Mouse (Mus musculus) embryonic fibroblast, embryonic 13.5 days (primary cell): Measurements from ENCODE around the gene Tbx6. TPM values are rescaled to one million over a fixed set of nuclear protein-coding genes. Genes with fewer than 3 reads are reported as not detected.

Experiments
- H3K27ac ChIP-seq: 2 replicates; pipeline ENCODE4 v1.5.1; 2012; ENCODE audit warnings: low read length, control low read depth, inconsistent platforms; ENCODE audit not compliant: insufficient read depth
- H3K4me1 ChIP-seq: 2 replicates; pipeline ENCODE4 v1.6.1; 2011; ENCODE audit warnings: low read length; ENCODE audit not compliant: control insufficient read depth, insufficient read depth
- H3K4me3 ChIP-seq: 2 replicates; pipeline ENCODE4 v1.5.1; 2011; ENCODE audit warnings: mild to moderate bottlenecking, control low read depth, low read length; ENCODE audit not compliant: insufficient read depth
- CTCF ChIP-seq: IDR thresholded peaks from 2 replicates; pipeline ENCODE4 v1.5.1; 2011; ENCODE audit warnings: mild to moderate bottlenecking, control low read depth, low read length, moderate library complexity, borderline replicate concordance; ENCODE audit not compliant: insufficient read depth
- POLR2A ChIP-seq: IDR thresholded peaks from 2 replicates; pipeline ENCODE4 v1.6.1; 2011; ENCODE audit warnings: low read depth, mild to moderate bottlenecking, control low read depth, low read length, moderate library complexity
- polyA plus RNA-seq: library from polyadenylated mRNA; stranded (reverse); fragments of >200 nt; gene quantifications from 2 replicates; pipeline ENCODE4 v1.2.4, GENCODE M21; 2011; ENCODE audit warnings: low read depth; ENCODE audit not compliant: missing spikeins, insufficient read length

The Tbx6 gene
- polyA plus RNA-seq, 1 experiment, result 0.49 TPM

DNA sequence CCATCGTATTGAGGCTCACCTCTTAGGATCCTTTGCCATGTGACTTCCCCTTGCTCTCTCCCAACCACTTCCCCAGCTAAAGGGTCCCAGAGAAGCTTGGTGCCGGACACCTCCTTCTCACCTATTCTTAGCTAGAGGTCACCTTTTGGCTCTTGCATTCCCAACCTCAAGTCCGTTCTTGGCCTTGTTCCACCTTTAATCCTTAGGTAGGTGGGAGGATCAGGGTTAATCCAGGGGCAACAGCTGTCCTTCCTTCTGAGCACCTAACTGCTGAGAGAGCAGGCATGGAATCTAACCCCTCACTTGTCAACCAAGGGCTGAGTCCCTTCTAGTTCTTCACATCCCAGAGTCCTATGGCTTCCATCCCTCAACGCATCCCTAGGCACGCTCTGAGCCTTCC is 44.7 kb downstream of the Tbx6 start:
- Histone ChIP-seq H3K4me3 (no peak overlapping the region), H3K27ac (no peak overlapping the region), H3K4me1 (no peaks in the 10 kb centered on the region)
- TF ChIP-seq POLR2A, result no peak
- TF ChIP-seq CTCF, result no peak

DNA sequence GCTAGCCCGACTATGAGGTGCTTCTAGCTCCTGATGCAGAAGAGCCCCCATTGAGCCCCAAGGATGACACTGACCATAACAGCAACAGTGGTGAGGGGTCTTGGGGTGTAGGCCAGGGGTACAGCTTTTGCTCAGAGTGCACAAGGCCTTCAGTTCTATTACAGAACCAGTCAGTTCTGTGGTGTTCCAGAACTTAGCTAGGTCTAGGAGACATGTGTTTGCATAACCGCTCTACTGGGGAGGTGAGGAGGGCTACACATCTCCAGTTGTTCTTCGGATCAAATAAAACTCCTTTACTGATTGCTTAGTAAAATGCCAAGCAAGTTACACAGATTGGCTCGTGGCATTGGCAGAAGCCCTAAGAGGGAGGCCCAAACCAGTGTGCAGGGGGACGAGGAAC is 50.3 kb downstream of the Tbx6 start, which contains the start of gene 4930451I11Rik:
4930451I11Rik (minus strand) TSS at position 101 of the 400 bp plus-strand sequence.
- no peak for TF ChIP-seq POLR2A
- TF ChIP-seq CTCF, result no peak
- no peaks in the 10 kb centered on the region for H3K4me1 ChIP-seq
- no peak within 1 kb of the TSS for H3K4me3 ChIP-seq
- no peak within 1 kb of the TSS for H3K27ac ChIP-seq

DNA sequence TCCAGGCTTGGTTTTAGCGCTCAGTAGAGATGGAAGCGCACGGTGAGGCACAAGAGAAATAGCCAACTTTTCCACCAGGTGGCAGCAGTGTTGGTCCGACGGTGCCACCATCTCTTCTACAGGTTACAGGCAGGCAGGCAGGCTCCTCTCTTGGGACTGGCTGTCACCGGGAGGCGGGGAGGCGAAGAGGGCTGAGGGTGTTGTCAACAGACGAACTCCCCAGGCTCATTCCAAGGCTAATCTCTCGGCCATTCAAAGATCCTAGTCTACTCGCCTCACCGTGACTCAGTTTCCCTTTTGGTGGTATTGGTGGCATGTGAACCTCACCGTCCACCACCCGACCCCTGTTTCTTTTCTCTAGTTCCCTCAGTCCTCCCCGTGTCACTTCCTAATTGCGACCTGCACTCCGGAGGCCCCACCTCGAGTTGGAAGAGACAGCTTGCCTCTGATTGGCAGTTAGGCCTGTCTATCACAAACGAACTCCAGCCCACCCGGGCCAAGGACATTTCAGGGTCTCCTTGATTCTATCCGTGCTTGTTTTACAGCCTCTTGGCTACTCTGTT is 50.8 kb downstream of the Tbx6 start:
- Histone ChIP-seq H3K27ac (no peak overlapping the region), H3K4me3 (no peak overlapping the region), H3K4me1 (no peaks in the 10 kb centered on the region)
- TF ChIP-seq CTCF (peak; percentile 84), POLR2A (no peak)

- TF ChIP-seq POLR2A (no peak), CTCF (no peak)
- Histone ChIP-seq H3K4me1 (no peaks in the 10 kb centered on the region), H3K4me3 (no peak overlapping the region), H3K27ac (no peak overlapping the region)
Measured at GRCm38 (mm10) chr7:126833294-126833693, 52.0 kb downstream of the Tbx6 start.

Other genes with a start within 250 kb of the Tbx6 start
- gene Eif3c, start 215.1 kb upstream of the Tbx6 start, polyA plus RNA-seq, result 413 and 481 TPM in 2 replicates
- gene Apobr, start 196.5 kb upstream of the Tbx6 start, polyA plus RNA-seq, result 9.3 and 10.0 TPM in 2 replicates
- 12.4 and 16.7 TPM in 2 replicates for gene Cln3, start 195.7 kb upstream of the Tbx6 start, polyA plus RNA-seq
- gene Il27, start 186.5 kb upstream of the Tbx6 start, polyA plus RNA-seq, result not detected in 2 replicates
- gene Nupr1, start 150.6 kb upstream of the Tbx6 start, polyA plus RNA-seq, result 179 and 208 TPM in 2 replicates
- gene Sgf29, start 132.2 kb upstream of the Tbx6 start, polyA plus RNA-seq, result 17.7 and 30.3 TPM in 2 replicates
- 0.95 TPM in 1 of 2 replicates, not detected in the other for gene Sult1a1, start 105.1 kb upstream of the Tbx6 start, polyA plus RNA-seq
- gene Bola2, start 86.1 kb upstream of the Tbx6 start, polyA plus RNA-seq, result 56.5 and 84.6 TPM in 2 replicates
- gene Slx1b, start 85.7 kb upstream of the Tbx6 start, polyA plus RNA-seq, result 5.7 and 8.7 TPM in 2 replicates
- gene Coro1a, start 73.7 kb upstream of the Tbx6 start, polyA plus RNA-seq, result 1.0 and 6.5 TPM in 2 replicates
- 132 and 145 TPM in 2 replicates for gene Mapk3, start 21.9 kb upstream of the Tbx6 start, polyA plus RNA-seq
- gene Gdpd3, start 15.1 kb upstream of the Tbx6 start, polyA plus RNA-seq, result 2.8 and 3.6 TPM in 2 replicates
- gene Ypel3, start 4.5 kb upstream of the Tbx6 start, polyA plus RNA-seq, result 58.8 and 62.2 TPM in 2 replicates
- 106 and 118 TPM in 2 replicates for gene Ppp4c, start 11.0 kb downstream of the Tbx6 start, polyA plus RNA-seq
- 0.37 and 1.2 TPM in 2 replicates for gene Fam57b, start 16.2 kb downstream of the Tbx6 start, polyA plus RNA-seq
- gene 4930451I11Rik, start 50.2 kb downstream of the Tbx6 start, polyA plus RNA-seq, result not detected in 2 replicates
- not detected in 2 replicates for gene Doc2a, start 65.9 kb downstream of the Tbx6 start, polyA plus RNA-seq
- 20.5 and 40.2 TPM in 2 replicates for gene Hirip3, start 80.5 kb downstream of the Tbx6 start, polyA plus RNA-seq
- 54.0 and 63.0 TPM in 2 replicates for gene Ino80e, start 80.9 kb downstream of the Tbx6 start, polyA plus RNA-seq
- 42.0 and 45.4 TPM in 2 replicates for gene Taok2, start 103.2 kb downstream of the Tbx6 start, polyA plus RNA-seq
- gene Tmem219, start 141.4 kb downstream of the Tbx6 start, polyA plus RNA-seq, result 30.7 and 33.6 TPM in 2 replicates
- gene Kctd13, start 147.4 kb downstream of the Tbx6 start, polyA plus RNA-seq, result 9.0 and 9.1 TPM in 2 replicates
- gene Asphd1, start 168.1 kb downstream of the Tbx6 start, polyA plus RNA-seq, result 0.30 TPM in 1 of 2 replicates, not detected in the other
- gene Sez6l2, start 169.1 kb downstream of the Tbx6 start, polyA plus RNA-seq, result not detected in 2 replicates
- 134 and 139 TPM in 2 replicates for gene Cdipt, start 194.4 kb downstream of the Tbx6 start, polyA plus RNA-seq
- gene Cdiptos, start 194.6 kb downstream of the Tbx6 start, polyA plus RNA-seq, result 1.7 TPM in 1 of 2 replicates, not detected in the other
- 32.2 and 47.6 TPM in 2 replicates for gene Mvp, start 233.1 kb downstream of the Tbx6 start, polyA plus RNA-seq
- gene Pagr1b, start 235.0 kb downstream of the Tbx6 start, polyA plus RNA-seq, result 21.7 and 25.6 TPM in 2 replicates
- gene Pagr1a, start 235.9 kb downstream of the Tbx6 start, polyA plus RNA-seq, result 14.0 and 14.3 TPM in 2 replicates
- gene Gm42742, start 239.6 kb downstream of the Tbx6 start, polyA plus RNA-seq, result 13.5 and 15.7 TPM in 2 replicates
- gene Prrt2, start 239.7 kb downstream of the Tbx6 start, polyA plus RNA-seq, result 3.1 and 15.3 TPM in 2 replicates
- gene Maz, start 245.6 kb downstream of the Tbx6 start, polyA plus RNA-seq, result 86.9 and 127 TPM in 2 replicates